Mouse (Mus musculus) CH12.LX (cell line): Measurements from ENCODE around the gene Znrf4. TPM values are rescaled to one million over a fixed set of nuclear protein-coding genes. Genes with fewer than 3 reads are reported as not detected.
A peak's percentile ranks its signal among the peaks of the same experiment; 100 is the strongest.

Experiments used
- DNase-seq: peaks from one replicate; pipeline ENCODE4 v3.0.0-alpha.2; 2013; ENCODE audit errors: extremely low read depth
- H3K27ac ChIP-seq: 2 replicates; pipeline ENCODE4 v1.5.1; 2012; ENCODE audit warnings: low read depth, mild to moderate bottlenecking, control low read depth, moderate library complexity; ENCODE audit not compliant: insufficient read depth
- H3K27me3 ChIP-seq: replicated peaks from 2 replicates; pipeline ENCODE3; 2012; ENCODE audit warnings: inconsistent platforms
- H3K36me3 ChIP-seq, 2 experiments: replicated peaks in 1 of 2; 2 replicates each; pipeline versions ENCODE3 to v1.6.1; 2012; ENCODE audit warnings: inconsistent platforms in 1 of 2, low read length in 1 of 2, mild to moderate bottlenecking in 1 of 2, mixed read lengths in 1 of 2, moderate library complexity in 1 of 2; ENCODE audit not compliant: control insufficient read depth in 1 of 2, insufficient read depth in 1 of 2
- H3K4me1 ChIP-seq, 2 experiments: 2 replicates each; pipeline ENCODE4 v1.6.1; 2012; ENCODE audit warnings: inconsistent platforms in 1 of 2, moderate library complexity in 1 of 2; ENCODE audit not compliant: insufficient read depth in 2 of 2, control insufficient read depth in 1 of 2
- H3K4me2 ChIP-seq: 2 replicates; pipeline ENCODE4 v1.6.1; 2012; ENCODE audit warnings: low read depth, mild to moderate bottlenecking, control low read depth; ENCODE audit not compliant: poor library complexity, insufficient read depth, severe bottlenecking
- H3K4me3 ChIP-seq, 3 experiments: fragments of 150-350 bp in 1 of 3; sonication (generic) in 1 of 3; replicated peaks in 1 of 3; 2 replicates each; pipeline versions ENCODE3 to v1.5.1; 2011 to 2012; ENCODE audit warnings: low read depth in 2 of 3, low read length in 2 of 3, mild to moderate bottlenecking in 2 of 3, moderate library complexity in 2 of 3, control low read depth in 1 of 3, improper control_type of control experiment in 1 of 3, inconsistent platforms in 1 of 3, mixed read lengths in 1 of 3; ENCODE audit not compliant: poor library complexity in 1 of 3
- H3K79me2 ChIP-seq: replicated peaks from 2 replicates; pipeline ENCODE4 v1.6.1; 2012; ENCODE audit warnings: mild to moderate bottlenecking, moderate library complexity; ENCODE audit not compliant: control insufficient read depth, poor library complexity, insufficient read depth, severe bottlenecking; ENCODE audit errors: extremely low read depth
- H3K9ac ChIP-seq: 2 replicates; pipeline ENCODE4 v1.6.1; 2012; ENCODE audit warnings: low read depth, mild to moderate bottlenecking, control low read depth, moderate library complexity; ENCODE audit not compliant: insufficient read depth
- H3K9me3 ChIP-seq: replicated peaks from 2 replicates; pipeline ENCODE3; 2012; ENCODE audit warnings: low read length, inconsistent platforms, mixed read lengths
- BHLHE40 ChIP-seq: IDR thresholded peaks from 2 replicates; pipeline ENCODE4 v1.6.1; 2011; ENCODE audit warnings: mild to moderate bottlenecking, low read depth, low read length, improper control_type of control experiment
- CHD1 ChIP-seq: IDR thresholded peaks from 2 replicates; pipeline ENCODE4 v1.6.1; 2012; ENCODE audit warnings: low read depth, low read length, improper control_type of control experiment, inconsistent platforms
- CHD2 ChIP-seq: IDR thresholded peaks from 2 replicates; pipeline ENCODE4 v1.6.1; 2011; ENCODE audit warnings: low read length, improper control_type of control experiment
- CTCF ChIP-seq, 2 experiments: IDR thresholded peaks in 1 of 2; conservative IDR thresholded peaks in 1 of 2; 2 replicates each; pipeline ENCODE4 v1.5.1; 2011 to 2012; ENCODE audit warnings: low read depth in 2 of 2, low read length in 2 of 2, improper control_type of control experiment in 1 of 2, inconsistent platforms in 1 of 2, mild to moderate bottlenecking in 1 of 2, moderate library complexity in 1 of 2
- E2F4 ChIP-seq: IDR thresholded peaks from 2 replicates; pipeline ENCODE4 v1.6.1; 2011; ENCODE audit warnings: low read depth, low read length, improper control_type of control experiment; ENCODE audit not compliant: insufficient replicate concordance
- ELF1 ChIP-seq: IDR thresholded peaks from 2 replicates; pipeline ENCODE4 v1.6.1; 2014; ENCODE audit warnings: low read depth, mild to moderate bottlenecking, inconsistent platforms, low read length, improper control_type of control experiment
- EP300 ChIP-seq: IDR thresholded peaks from 2 replicates; pipeline ENCODE4 v1.6.1; 2011; ENCODE audit warnings: low read length, improper control_type of control experiment
- ETS1 ChIP-seq: conservative IDR thresholded peaks from 2 replicates; pipeline ENCODE4 v1.6.1; 2012; ENCODE audit warnings: low read depth, mild to moderate bottlenecking, inconsistent platforms, low read length, improper control_type of control experiment, moderate library complexity
- GABPA ChIP-seq: IDR thresholded peaks from 2 replicates; pipeline ENCODE4 v1.6.1; 2012; ENCODE audit warnings: low read depth, low read length, improper control_type of control experiment, inconsistent platforms; ENCODE audit not compliant: insufficient replicate concordance
- HCFC1 ChIP-seq: IDR thresholded peaks from 2 replicates; pipeline ENCODE4 v1.6.1; 2012; ENCODE audit warnings: low read depth, mild to moderate bottlenecking, inconsistent platforms, low read length, improper control_type of control experiment
- IRF4 ChIP-seq: IDR thresholded peaks from 2 replicates; pipeline ENCODE4 v1.6.1; 2014; ENCODE audit warnings: low read depth, mild to moderate bottlenecking, inconsistent platforms, low read length, improper control_type of control experiment
- JUN ChIP-seq: IDR thresholded peaks from 2 replicates; pipeline ENCODE4 v1.6.1; 2011; ENCODE audit warnings: low read depth, mild to moderate bottlenecking, low read length, improper control_type of control experiment, moderate library complexity; ENCODE audit not compliant: insufficient read depth
- JUND ChIP-seq: conservative IDR thresholded peaks from 2 replicates; pipeline ENCODE4 v1.6.1; 2011; ENCODE audit warnings: low read depth, low read length, improper control_type of control experiment
- KAT2A ChIP-seq: IDR thresholded peaks from 2 replicates; pipeline ENCODE4 v1.6.1; 2012; ENCODE audit warnings: low read length, improper control_type of control experiment, inconsistent platforms; ENCODE audit not compliant: insufficient replicate concordance
- MAFK ChIP-seq: IDR thresholded peaks from 2 replicates; pipeline ENCODE4 v1.6.1; 2011; ENCODE audit warnings: low read length, improper control_type of control experiment; ENCODE audit not compliant: insufficient replicate concordance
- MAX ChIP-seq: IDR thresholded peaks from 2 replicates; pipeline ENCODE4 v1.6.1; 2011; ENCODE audit warnings: low read length, improper control_type of control experiment
- MAZ ChIP-seq: IDR thresholded peaks from 2 replicates; pipeline ENCODE4 v1.6.1; 2012; ENCODE audit warnings: low read depth, mild to moderate bottlenecking, inconsistent platforms, low read length, improper control_type of control experiment, moderate library complexity
- MEF2A ChIP-seq: IDR thresholded peaks from 2 replicates; pipeline ENCODE4 v1.6.1; 2014; ENCODE audit warnings: low read depth, mild to moderate bottlenecking, inconsistent platforms, low read length, improper control_type of control experiment, borderline replicate concordance
- MXI1 ChIP-seq: IDR thresholded peaks from 2 replicates; pipeline ENCODE4 v1.6.1; 2011; ENCODE audit warnings: mild to moderate bottlenecking, low read depth, low read length, improper control_type of control experiment
- MYC ChIP-seq: IDR thresholded peaks from 2 replicates; pipeline ENCODE4 v1.6.1; 2011; ENCODE audit warnings: low read depth, mild to moderate bottlenecking, improper control_type of control experiment, low read length
- NELFE ChIP-seq: IDR thresholded peaks from 2 replicates; pipeline ENCODE4 v1.6.1; 2011; ENCODE audit warnings: low read depth, low read length, improper control_type of control experiment
- NRF1 ChIP-seq: IDR thresholded peaks from 2 replicates; pipeline ENCODE4 v1.6.1; 2014; ENCODE audit warnings: low read depth, mild to moderate bottlenecking, inconsistent platforms, low read length, improper control_type of control experiment, moderate library complexity
- PAX5 ChIP-seq: IDR thresholded peaks from 2 replicates; pipeline ENCODE4 v1.6.1; 2012; ENCODE audit warnings: low read length, inconsistent platforms, mixed read lengths
- POLR2A ChIP-seq: IDR thresholded peaks from 2 replicates; pipeline ENCODE4 v1.6.1; 2011; ENCODE audit warnings: low read depth, mild to moderate bottlenecking, improper control_type of control experiment, low read length
- RAD21 ChIP-seq: IDR thresholded peaks from 2 replicates; pipeline ENCODE4 v1.6.1; 2011; ENCODE audit warnings: low read depth, mild to moderate bottlenecking, low read length, improper control_type of control experiment, moderate library complexity
- RCOR1 ChIP-seq: conservative IDR thresholded peaks from 2 replicates; pipeline ENCODE4 v1.6.1; 2012; ENCODE audit warnings: low read depth, mild to moderate bottlenecking, inconsistent platforms, low read length, improper control_type of control experiment
- SIN3A ChIP-seq: IDR thresholded peaks from 2 replicates; pipeline ENCODE4 v1.6.1; 2012; ENCODE audit warnings: low read length, improper control_type of control experiment, inconsistent platforms
- SMC3 ChIP-seq: IDR thresholded peaks from 2 replicates; pipeline ENCODE4 v1.6.1; 2011; ENCODE audit warnings: low read depth, low read length, improper control_type of control experiment
- TBP ChIP-seq: conservative IDR thresholded peaks from 2 replicates; pipeline ENCODE4 v1.6.1; 2011; ENCODE audit warnings: low read depth, low read length, improper control_type of control experiment
- TCF12 ChIP-seq: IDR thresholded peaks from 2 replicates; pipeline ENCODE4 v1.6.1; 2014; ENCODE audit warnings: low read depth, mild to moderate bottlenecking, inconsistent platforms, low read length, improper control_type of control experiment
- UBTF ChIP-seq: IDR thresholded peaks from 2 replicates; pipeline ENCODE4 v1.6.1; 2012; ENCODE audit warnings: low read depth, mild to moderate bottlenecking, inconsistent platforms, low read length, improper control_type of control experiment, moderate library complexity
- USF1 ChIP-seq: IDR thresholded peaks from 2 replicates; pipeline ENCODE4 v1.6.1; 2014; ENCODE audit warnings: low read depth, mild to moderate bottlenecking, inconsistent platforms, low read length, improper control_type of control experiment
- USF2 ChIP-seq: conservative IDR thresholded peaks from 2 replicates; pipeline ENCODE4 v1.6.1; 2011; ENCODE audit warnings: low read depth, low read length, improper control_type of control experiment
- ZC3H11A ChIP-seq: IDR thresholded peaks from 2 replicates; pipeline ENCODE4 v1.6.1; 2012; ENCODE audit warnings: low read depth, mild to moderate bottlenecking, inconsistent platforms, low read length, improper control_type of control experiment
- ZKSCAN1 ChIP-seq: IDR thresholded peaks from 2 replicates; pipeline ENCODE4 v1.6.1; 2012; ENCODE audit warnings: low read depth, inconsistent platforms, low read length, improper control_type of control experiment, borderline replicate concordance
- ZMIZ1 ChIP-seq: IDR thresholded peaks from 2 replicates; pipeline ENCODE4 v1.6.1; 2012; ENCODE audit warnings: low read depth, mild to moderate bottlenecking, inconsistent platforms, low read length, improper control_type of control experiment
- ZNF384 ChIP-seq: IDR thresholded peaks from 2 replicates; pipeline ENCODE4 v1.6.1; 2012; ENCODE audit warnings: low read depth, low read length, improper control_type of control experiment, inconsistent platforms
- dilution Hi-C: fragments of 300-500 bp; cut with MboI; formaldehyde crosslinking; loops from 2 replicates; pipeline ENCODE4 v1.14.3; 2020; ENCODE audit warnings: low sequenced_read_pairs; ENCODE audit not compliant: extremely low pct_unique_long_range_greater_than_20kb, extremely low pct_ligation_motif_present
- in situ Hi-C: fragments of 300-500 bp; cut with MboI; formaldehyde crosslinking; loops from 3 replicates; pipeline ENCODE4 v1.14.3; 2019; ENCODE audit warnings: low sequenced_read_pairs, low pct_ligation_motif_present, low pct_unique_long_range_greater_than_20kb, mixed read lengths
- polyA plus RNA-seq: library from polyadenylated mRNA; unstranded; fragments of >175 nt; gene quantifications from 2 replicates; pipeline ENCODE4 v1.2.1, GENCODE M21; 2012; ENCODE audit warnings: low read depth; ENCODE audit not compliant: insufficient read length
- total RNA-seq, 2 experiments: library from RNA; depleted of rRNA; stranded (reverse); fragments of 300-350 nt in 1 of 2; fragments of >200 nt in 1 of 2; gene quantifications; 2 replicates each; pipeline ENCODE4 v1.2.3; 2012 to 2014

Znrf4 gene
- total and polyA plus RNA-seq, 3 experiments, result not detected

DNA sequence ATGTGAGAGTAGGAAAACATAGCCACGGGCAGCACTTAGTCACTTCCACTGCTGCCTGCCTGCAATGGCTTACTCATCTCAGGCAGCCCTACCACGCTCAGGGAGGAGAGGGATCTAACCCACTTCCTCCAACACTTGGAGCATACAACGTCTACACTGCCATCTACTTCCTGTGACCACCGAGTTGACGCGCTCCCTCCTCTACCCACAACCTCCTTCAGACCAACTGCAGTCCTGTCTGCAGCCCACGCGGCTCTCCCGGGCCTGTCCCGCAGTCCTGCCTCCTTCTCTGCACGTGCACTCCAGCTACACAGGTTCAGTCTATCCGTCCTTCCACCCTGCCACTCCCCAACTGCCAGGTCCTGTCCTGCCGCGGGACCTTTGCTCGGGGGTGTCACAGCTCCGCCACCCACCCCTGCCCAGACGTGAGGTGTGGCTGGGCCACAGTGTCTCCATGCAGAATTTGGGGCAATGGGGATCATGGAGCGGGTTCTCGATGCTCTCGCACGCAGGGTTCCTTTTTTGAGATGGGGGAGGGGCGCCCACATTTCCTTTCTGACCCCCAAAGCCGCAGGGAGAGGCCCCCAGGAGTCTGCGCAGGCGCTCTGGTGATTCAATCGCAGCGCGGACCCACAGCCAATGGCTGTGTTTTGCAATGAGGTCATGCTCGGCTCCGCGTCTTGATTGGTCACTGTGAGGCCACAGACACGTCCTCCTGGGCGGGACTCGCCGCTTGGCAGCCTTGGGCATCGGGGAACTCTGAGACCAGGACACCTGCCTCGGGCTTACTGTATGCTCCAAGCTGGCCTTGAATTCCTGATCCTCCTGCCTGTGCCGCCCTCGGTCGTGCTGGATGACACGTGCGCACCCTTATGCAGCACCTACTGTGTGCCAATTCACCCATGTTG is 4.8 kb downstream of the Znrf4 start:
- H3K36me3 ChIP-seq, result no peaks in the 10 kb centered on the region
- peaks cover 10% of the 10 kb centered on the region for H3K27me3 ChIP-seq
- peaks cover 2 to 14% of the 10 kb centered on the region in 2 experiments; a peak in 2 of 4 replicates for H3K4me1 ChIP-seq
- H3K9me3 ChIP-seq, result peaks cover 42% of the 10 kb centered on the region
- no peaks in the 10 kb centered on the region for H3K79me2 ChIP-seq
- H3K4me3 ChIP-seq, result peak overlapping the region; percentile 54 to 74 (median 60)
- dilution Hi-C loops, result no loop called here
- in situ Hi-C loops, result loop anchor here (5.0 kb wide), 1 partner anchor 35 kb away; no protein-coding TSS in a partner anchor
- H3K4me2 ChIP-seq, result peak overlapping the region; percentile 25
- DNase-seq, result peak; percentile 94
- H3K27ac ChIP-seq, result peak overlapping the region; percentile 61; the same call in 1 of the 2 replicates
- H3K9ac ChIP-seq, result peak overlapping the region; percentile 53
- no peak for TF ChIP-seq ZNF384
- 0 out of 2 replicates have a peak, but pooled peaks have one; percentile 20 for TF ChIP-seq MAX
- TF ChIP-seq ZC3H11A, result no peak
- TF ChIP-seq SMC3, result no peak
- TF ChIP-seq CHD1, result no peak
- TF ChIP-seq ETS1, result 0 out of 2 replicates have a peak, but pooled peaks have one; percentile 12
- TF ChIP-seq E2F4, result no peak
- TF ChIP-seq MXI1, result 0 out of 2 replicates have a peak, but pooled peaks have one; percentile 29
- TF ChIP-seq GABPA, result no peak
- TF ChIP-seq TCF12, result peak; percentile 55; the same call in 1 of the 2 replicates
- 0 out of 2 replicates have a peak, but pooled peaks have one; percentile 15 for TF ChIP-seq TBP
- TF ChIP-seq RAD21, result no peak
- peak; percentile 71; the same call in 1 of the 2 replicates for TF ChIP-seq JUND
- peak; percentile 66; the same call in 1 of the 2 replicates for TF ChIP-seq BHLHE40
- no peak for TF ChIP-seq RCOR1
- peak; percentile 76 for TF ChIP-seq JUN
- no peak for TF ChIP-seq MAFK
- peak; percentile 84 for TF ChIP-seq CHD2
- 0 out of 2 replicates have a peak, but pooled peaks have one; percentile 26 for TF ChIP-seq ZMIZ1
- TF ChIP-seq PAX5, result no peak
- TF ChIP-seq USF2, result no peak
- TF ChIP-seq IRF4, result peak; percentile 7; the same call in 1 of the 2 replicates
- 0 out of 2 replicates have a peak, but pooled peaks have one; percentile 16 for TF ChIP-seq MEF2A
- no peak for TF ChIP-seq ELF1
- no peak for TF ChIP-seq USF1
- TF ChIP-seq CTCF (conservative IDR thresholded peaks at IDR 0.05 in 1 of 2, IDR thresholded peaks at IDR 0.05 in 1 of 2; ENCODE audit: low read depth in 2 of 2, low read length in 2 of 2), result no peak
- TF ChIP-seq SIN3A, result peak; percentile 32; the same call in 1 of the 2 replicates
- no peak for TF ChIP-seq EP300
- peak; percentile 74; the same call in 1 of the 2 replicates for TF ChIP-seq MAZ
- no peak for TF ChIP-seq UBTF
- no peak for TF ChIP-seq KAT2A
- TF ChIP-seq NRF1, result peak; percentile 90
- TF ChIP-seq HCFC1, result no peak; the same call in 1 of the 2 replicates
- peak; percentile 50; the same call in 1 of the 2 replicates for TF ChIP-seq NELFE
- TF ChIP-seq ZKSCAN1, result peak; percentile 73
- TF ChIP-seq POLR2A, result peak; percentile 52
- TF ChIP-seq MYC, result no peak
